Mouse (Mus musculus): ENCODE measurements around the gene Slc6a21.

DNA sequence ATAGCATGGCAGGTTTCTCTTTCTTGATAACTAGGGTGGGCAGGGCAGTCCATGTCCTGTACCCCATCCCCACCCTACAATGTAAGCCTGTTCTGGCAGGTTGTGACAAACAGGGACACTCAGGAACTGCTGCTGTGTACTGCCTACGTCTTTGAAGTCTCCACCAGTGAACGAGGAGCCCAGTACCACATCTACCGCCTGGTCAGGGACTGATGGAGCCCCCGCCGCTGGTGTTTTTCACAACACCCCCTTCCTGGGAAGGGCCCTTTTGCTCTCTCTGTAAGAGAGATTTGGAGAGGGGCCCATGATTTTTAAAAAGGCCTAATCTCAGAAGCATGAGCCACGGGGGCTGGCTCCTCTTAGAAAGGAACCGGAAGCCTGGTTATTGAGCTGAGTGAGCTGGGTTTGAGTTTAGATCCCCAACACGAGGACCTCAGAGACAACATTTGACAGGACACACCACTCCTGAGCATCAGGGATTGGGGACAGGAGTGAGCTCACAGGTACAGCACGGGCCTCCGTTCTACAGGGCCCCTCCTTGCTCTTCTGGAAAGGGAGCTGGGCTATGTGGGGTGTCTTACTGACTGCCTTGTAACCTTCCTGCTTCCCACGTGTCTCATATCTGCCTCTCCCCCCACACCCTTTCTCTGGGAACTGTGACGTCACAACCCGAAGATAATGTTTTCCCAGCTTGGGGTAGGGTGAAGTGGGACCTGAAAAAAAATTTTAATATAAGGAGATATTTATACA is 44.4 kb upstream of the Slc6a21 start:
- no peak for TF ChIP-seq POLR2A (IDR thresholded peaks at IDR 0.05; ENCODE audit: low read depth, low read length)
- no peak for TF ChIP-seq CTCF (IDR thresholded peaks at IDR 0.05; ENCODE audit: extremely low read depth, insufficient read length, insufficient replicate concordance, low read depth, low read length)

All from small intestine, adult 2 months (tissue).